Mouse (Mus musculus) Patski (cell line): Measurements from ENCODE around the gene Gm10696. TPM values are rescaled to one million over a fixed set of nuclear protein-coding genes. Genes with fewer than 3 reads are reported as not detected.
"Not testable (repeated sequence)": the region's sequence is repeated elsewhere in the genome, so short reads cannot be mapped to it uniquely, and the experiment has no call there.

ENCODE experiments used
- ATAC-seq: fragments of 100-300 bp; one replicate; pipeline ENCODE4 v1.8.0; 2021
- CTCF ChIA-PET: fragments of 350-600 bp; sonication (Branson Sonifier 250); formaldehyde crosslinking; loops from one replicate; lab custom pipeline; 2022; ENCODE audit warnings: inconsistent platforms; lab: Charles Lee
- POLR2A ChIA-PET: fragments of 350-600 bp; sonication (Branson Sonifier 250); formaldehyde crosslinking; loops from one replicate; lab custom pipeline; 2022; ENCODE audit warnings: antibody characterized with exemption, inconsistent platforms; lab: Charles Lee
- DNase-seq: peaks from one replicate; pipeline ENCODE4 v3.0.0-alpha.2; 2011; ENCODE audit warnings: low read depth, low spot score
- H3K27me3 ChIP-seq: fragments of 371-371 bp; one replicate; pipeline ENCODE4 v1.5.1; 2021
- in situ Hi-C: fragments of 300-500 bp; cut with MboI; formaldehyde crosslinking; loops from 3 replicates; pipeline ENCODE4 v1.11.1; 2018; ENCODE audit warnings: low pct_unique_long_range_greater_than_20kb, mixed read lengths
- polyA plus RNA-seq: library from polyadenylated mRNA; unstranded; gene quantifications from one replicate; pipeline ENCODE4 v1.2.3, GENCODE M21; 2021

Gm10696 gene
- not detected for polyA plus RNA-seq

DNA sequence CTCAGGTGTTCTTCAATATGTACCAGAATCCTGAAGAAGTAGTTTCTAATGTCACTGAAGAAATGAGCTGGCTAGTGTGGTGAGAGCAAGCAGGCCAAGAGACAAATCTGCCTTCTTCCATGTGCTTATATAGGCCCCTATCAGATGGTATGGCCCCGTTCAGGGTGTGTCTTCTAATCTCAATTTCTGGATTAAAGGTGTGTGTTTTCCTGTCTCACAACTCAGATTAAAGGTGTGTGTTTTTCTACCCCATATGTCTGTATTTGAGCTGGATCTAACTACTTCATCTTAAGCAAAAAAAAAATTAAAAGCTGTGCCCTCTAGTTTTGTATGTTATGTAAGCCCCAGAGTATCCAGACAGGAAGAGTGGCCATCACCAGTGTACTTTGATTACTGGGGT, at the start of gene Gm10696:
Gene Gm10696, minus strand, starts transcription at position 101 of the 400 bp plus-strand sequence.
- ATAC-seq, H3K27me3 ChIP-seq, DNase-seq, CTCF ChIA-PET, in situ Hi-C loops, POLR2A ChIA-PET: not testable (repeated sequence)

- H3K27me3 ChIP-seq, ATAC-seq, CTCF ChIA-PET, in situ Hi-C loops, POLR2A ChIA-PET, DNase-seq: not testable (repeated sequence)
Measured at GRCm38 (mm10) chr3:94196414-94196813, 18.4 kb upstream of the Gm10696 start, which contains the start of gene Gm5286. Gm5286 (plus strand) TSS chr3:94196714.

- POLR2A ChIA-PET, ATAC-seq, DNase-seq, in situ Hi-C loops, H3K27me3 ChIP-seq, CTCF ChIA-PET: not testable (repeated sequence)
Measured at GRCm38 (mm10) chr3:94167351-94167750, 10.6 kb downstream of the Gm10696 start.

Other genes starting within 250 kb of the Gm10696 start
- gene Gm9117, start 234.7 kb downstream of the Gm10696 start, polyA plus RNA-seq = not detected
- not detected for gene Tdpoz5, start 216.9 kb downstream of the Gm10696 start, polyA plus RNA-seq
- gene Gm9125, start 123.3 kb downstream of the Gm10696 start, polyA plus RNA-seq = not detected
- not detected for gene Gm10697, start 105.5 kb downstream of the Gm10696 start, polyA plus RNA-seq
- gene Gm5286, start 18.5 kb upstream of the Gm10696 start, polyA plus RNA-seq = not detected
- gene Gm4778, start 85.8 kb upstream of the Gm10696 start, polyA plus RNA-seq = not detected
- 12.2 TPM for gene Them4, start 131.9 kb upstream of the Gm10696 start, polyA plus RNA-seq
- 0.06 TPM for gene Them5, start 163.9 kb upstream of the Gm10696 start, polyA plus RNA-seq
- not detected for gene C2cd4d, start 184.2 kb upstream of the Gm10696 start, polyA plus RNA-seq
- gene Rorc, start 194.6 kb upstream of the Gm10696 start, polyA plus RNA-seq = 16.1 TPM
- gene Lingo4, start 220.3 kb upstream of the Gm10696 start, polyA plus RNA-seq = 0.06 TPM
- gene Tdrkh, start 235.1 kb upstream of the Gm10696 start, polyA plus RNA-seq = 14.3 TPM